Mouse (Mus musculus): Measurements from ENCODE around the gene Tlx3. TPM values are rescaled to one million over a fixed set of nuclear protein-coding genes. Genes with fewer than 3 reads are reported as not detected.

Gene Tlx3
- total RNA-seq (2014; rRNA removed) = 39.4 and 39.6 TPM in 2 replicates
- 11.3 and 14.5 TPM in 2 replicates for polyA plus RNA-seq (2015; fragmentation: Nextera tagmentation; extraction: Ambion mirVana)

DNA sequence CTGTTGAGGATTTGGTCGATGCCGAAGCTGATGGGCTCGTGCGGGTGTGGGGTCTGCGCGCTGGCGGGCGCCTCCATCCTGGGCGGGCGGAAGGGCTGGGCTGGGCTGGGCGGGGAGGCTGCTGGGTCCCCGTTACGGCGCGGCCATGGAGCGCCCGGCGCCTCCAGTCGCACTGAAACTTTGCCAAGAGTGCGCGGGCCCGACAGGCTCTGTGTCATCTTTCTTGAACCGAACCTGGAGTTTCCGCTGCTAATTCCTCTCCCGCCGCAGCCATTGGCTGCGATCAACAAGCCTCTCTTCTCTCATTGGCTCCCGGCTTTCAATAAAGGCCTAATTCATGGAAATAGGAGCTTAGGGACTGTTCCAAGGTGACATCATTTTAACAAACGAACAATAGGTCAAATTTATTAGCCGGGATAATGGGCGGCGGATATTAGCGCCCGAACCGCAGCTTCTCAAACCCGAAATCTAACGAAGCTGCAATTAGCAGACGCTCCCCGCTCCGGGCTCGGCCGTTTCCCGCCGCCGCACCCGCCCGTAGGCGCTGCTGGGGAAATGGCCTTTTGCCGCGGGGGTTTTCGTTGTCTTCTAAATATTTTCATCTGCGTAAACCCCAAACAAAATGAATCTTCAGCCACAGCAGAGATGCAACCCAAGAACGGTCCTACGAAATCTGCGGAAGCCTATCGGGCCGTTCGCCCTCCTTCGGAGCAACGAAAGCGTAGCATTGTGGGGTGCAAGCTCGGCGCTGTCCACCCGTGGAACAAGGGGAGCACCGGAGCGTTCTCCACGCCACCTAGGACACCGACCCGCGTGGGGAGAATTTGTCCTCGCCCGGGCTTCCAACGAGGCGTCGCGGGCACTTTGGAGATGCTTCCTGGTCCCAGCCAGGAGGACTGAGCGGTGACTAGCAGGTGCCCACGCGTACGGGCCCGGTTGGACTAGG is at the start of gene Tlx3:
Tlx3 (minus strand) TSS at position 207 of the 946 bp plus-strand sequence.
- H3K4me1 ChIP-seq (ENCODE audit: insufficient read depth, low read length) = no peaks in the 10 kb centered on the region
- no peaks in the 10 kb centered on the region for H3K36me3 ChIP-seq (ENCODE audit: insufficient read depth, low read length)
- DNase-seq (ENCODE audit: low spot score) = peak; percentile 83
- peak within 1 kb of the TSS; percentile 41 for H3K4me2 ChIP-seq (ENCODE audit: low read depth, low read length)
- H3K27me3 ChIP-seq (ENCODE audit: insufficient read depth, low read length) = peaks cover 62% of the 10 kb centered on the region
- TF ChIP-seq CTCF (IDR thresholded peaks at IDR 0.05; ENCODE audit: low read depth) = no peak
- H3K9ac ChIP-seq (replicated peaks; ENCODE audit: low read length) = peak within 1 kb of the TSS; percentile 51
- no peaks in the 10 kb centered on the region for H3K9me3 ChIP-seq (ENCODE audit: low read length)
- H3K27ac ChIP-seq = peak within 1 kb of the TSS; percentile 75
- peak; percentile 64 for ATAC-seq
- WGBS = 1% methylated on average over 81 of the region's 81 CpGs
- peak within 1 kb of the TSS; percentile 40 for H3K4me3 ChIP-seq (ENCODE audit: low read length)

DNA sequence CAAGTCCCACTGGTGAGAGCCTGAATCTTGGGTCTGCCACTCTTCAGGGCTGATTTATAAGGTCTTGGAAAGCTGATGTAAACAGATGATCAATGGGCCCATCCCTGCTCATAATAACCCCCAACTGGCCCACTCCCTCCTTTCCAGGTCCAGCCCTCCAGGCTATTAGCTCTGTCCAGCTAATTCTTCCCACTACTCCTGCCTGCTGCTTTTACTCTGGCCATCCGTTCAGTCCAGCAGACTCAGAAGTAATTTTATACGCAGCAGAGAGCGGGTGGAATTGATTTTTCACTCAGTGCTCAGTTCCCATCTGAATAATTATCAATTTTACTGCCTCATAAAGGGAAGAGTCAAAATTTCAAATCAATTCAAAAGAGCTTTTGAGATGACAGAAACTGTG is 36.9 kb upstream of the Tlx3 start:
- H3K4me3 ChIP-seq (ENCODE audit: low read length) = no peak overlapping the region
- no peaks in the 10 kb centered on the region for H3K9me3 ChIP-seq (ENCODE audit: low read length)
- no peaks in the 10 kb centered on the region for H3K4me1 ChIP-seq (ENCODE audit: insufficient read depth, low read length)
- WGBS = 63% methylated on average over 3 of the region's 3 CpGs
- DNase-seq (ENCODE audit: low spot score) = no peak
- no peaks in the 10 kb centered on the region for H3K27me3 ChIP-seq (ENCODE audit: insufficient read depth, low read length)
- H3K36me3 ChIP-seq (ENCODE audit: insufficient read depth, low read length) = no peaks in the 10 kb centered on the region
- no peak overlapping the region for H3K27ac ChIP-seq
- no peak for TF ChIP-seq CTCF (IDR thresholded peaks at IDR 0.05; ENCODE audit: low read depth)
- no peak overlapping the region for H3K4me2 ChIP-seq (ENCODE audit: low read depth, low read length)
- H3K9ac ChIP-seq (replicated peaks; ENCODE audit: low read length) = no peak overlapping the region
- no peak for ATAC-seq

DNA sequence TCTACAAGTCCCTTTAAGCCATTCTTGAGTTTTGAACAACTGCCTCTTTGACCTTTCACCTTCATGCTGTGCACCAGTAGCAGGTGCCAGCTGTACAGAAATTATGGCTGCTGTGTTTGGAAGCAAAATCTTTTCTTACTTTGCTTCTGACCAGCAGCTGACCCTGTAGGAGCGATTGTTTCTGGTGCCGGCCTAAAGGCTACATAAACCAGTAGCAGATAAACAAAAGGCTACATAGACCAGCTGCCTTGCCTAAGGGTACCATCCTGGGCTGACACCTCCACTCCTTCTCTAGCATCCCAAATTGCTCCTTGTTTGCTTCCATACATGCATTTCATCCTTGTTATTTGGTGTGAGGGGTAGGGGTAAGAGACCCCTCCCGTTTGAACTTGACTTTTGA is 30.7 kb upstream of the Tlx3 start:
- ATAC-seq (no peak), DNase-seq (ENCODE audit: low spot score) (no peak)
- H3K27ac ChIP-seq = no peak overlapping the region
- WGBS = 21% methylated on average over 3 of the region's 3 CpGs
- no peaks in the 10 kb centered on the region for H3K27me3 ChIP-seq (ENCODE audit: insufficient read depth, low read length)
- no peak overlapping the region for H3K4me3 ChIP-seq (ENCODE audit: low read length)
- no peaks in the 10 kb centered on the region for H3K36me3 ChIP-seq (ENCODE audit: insufficient read depth, low read length)
- H3K9ac ChIP-seq (replicated peaks; ENCODE audit: low read length) = no peak overlapping the region
- no peaks in the 10 kb centered on the region for H3K9me3 ChIP-seq (ENCODE audit: low read length)
- no peak for TF ChIP-seq CTCF (IDR thresholded peaks at IDR 0.05; ENCODE audit: low read depth)
- peaks cover 7% of the 10 kb centered on the region for H3K4me1 ChIP-seq (ENCODE audit: insufficient read depth, low read length)
- no peak overlapping the region for H3K4me2 ChIP-seq (ENCODE audit: low read depth, low read length)

DNA sequence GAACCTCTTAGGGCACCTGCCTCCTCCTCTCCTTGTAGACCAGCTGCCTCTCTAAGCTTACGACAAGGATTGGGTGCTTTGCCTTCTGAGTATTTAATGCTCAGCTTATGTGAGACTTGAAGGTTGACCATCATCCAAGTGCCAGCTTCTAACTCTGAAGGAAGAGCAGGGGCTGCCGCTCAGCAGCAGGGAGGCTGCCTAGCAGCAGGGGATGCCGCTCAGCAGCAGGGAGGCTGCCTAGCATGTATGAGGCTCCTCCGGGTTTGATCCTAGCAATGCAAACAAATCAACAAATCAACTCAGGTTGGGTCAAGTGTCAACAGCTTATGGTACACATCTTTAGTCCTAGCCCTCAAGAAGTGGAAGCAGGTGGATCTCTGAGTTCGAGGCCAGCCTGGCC is 28.7 kb upstream of the Tlx3 start:
- 72% methylated on average over 5 of the region's 5 CpGs for WGBS
- H3K4me1 ChIP-seq (ENCODE audit: insufficient read depth, low read length) = peaks cover 7% of the 10 kb centered on the region
- H3K27ac ChIP-seq = no peak overlapping the region
- H3K9me3 ChIP-seq (ENCODE audit: low read length) = no peaks in the 10 kb centered on the region
- ATAC-seq (no peak), DNase-seq (ENCODE audit: low spot score) (no peak)
- no peak overlapping the region for H3K4me3 ChIP-seq (ENCODE audit: low read length)
- no peaks in the 10 kb centered on the region for H3K36me3 ChIP-seq (ENCODE audit: insufficient read depth, low read length)
- H3K9ac ChIP-seq (replicated peaks; ENCODE audit: low read length) = no peak overlapping the region
- H3K27me3 ChIP-seq (ENCODE audit: insufficient read depth, low read length) = no peaks in the 10 kb centered on the region
- H3K4me2 ChIP-seq (ENCODE audit: low read depth, low read length) = no peak overlapping the region
- TF ChIP-seq CTCF (IDR thresholded peaks at IDR 0.05; ENCODE audit: low read depth) = no peak

DNA sequence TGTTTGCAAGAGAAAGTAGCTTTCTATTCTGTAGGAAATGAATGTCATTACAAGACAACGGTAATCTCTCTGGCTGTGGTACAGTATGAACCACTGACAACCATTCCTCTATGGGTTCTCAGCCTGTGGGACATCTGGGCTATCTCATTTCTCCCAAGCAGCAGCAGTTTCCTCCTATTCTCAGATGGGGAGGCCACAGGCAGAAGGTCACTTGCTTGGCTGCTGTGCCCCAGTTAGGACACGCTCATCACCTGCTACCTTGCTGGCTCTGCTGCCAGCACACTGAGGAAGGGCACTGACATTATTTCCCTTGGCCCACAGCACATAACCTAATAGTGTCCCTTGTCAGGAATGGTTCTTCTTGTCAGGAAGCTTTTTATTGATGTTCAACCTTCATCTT is 24.8 kb upstream of the Tlx3 start:
- Histone ChIP-seq H3K4me3 (ENCODE audit: low read length) (no peak overlapping the region), H3K36me3 (ENCODE audit: insufficient read depth, low read length) (no peaks in the 10 kb centered on the region), H3K9ac (replicated peaks; ENCODE audit: low read length) (no peak overlapping the region), H3K9me3 (ENCODE audit: low read length) (no peaks in the 10 kb centered on the region), H3K27ac (no peak overlapping the region), H3K4me2 (ENCODE audit: low read depth, low read length) (no peak overlapping the region), H3K27me3 (ENCODE audit: insufficient read depth, low read length) (no peaks in the 10 kb centered on the region), H3K4me1 (ENCODE audit: insufficient read depth, low read length) (no peaks in the 10 kb centered on the region)
- TF ChIP-seq CTCF (IDR thresholded peaks at IDR 0.05; ENCODE audit: low read depth) = no peak
- DNase-seq (ENCODE audit: low spot score) = no peak
- no peak for ATAC-seq
- 98% methylated on average over 2 of the region's 2 CpGs for WGBS

DNA sequence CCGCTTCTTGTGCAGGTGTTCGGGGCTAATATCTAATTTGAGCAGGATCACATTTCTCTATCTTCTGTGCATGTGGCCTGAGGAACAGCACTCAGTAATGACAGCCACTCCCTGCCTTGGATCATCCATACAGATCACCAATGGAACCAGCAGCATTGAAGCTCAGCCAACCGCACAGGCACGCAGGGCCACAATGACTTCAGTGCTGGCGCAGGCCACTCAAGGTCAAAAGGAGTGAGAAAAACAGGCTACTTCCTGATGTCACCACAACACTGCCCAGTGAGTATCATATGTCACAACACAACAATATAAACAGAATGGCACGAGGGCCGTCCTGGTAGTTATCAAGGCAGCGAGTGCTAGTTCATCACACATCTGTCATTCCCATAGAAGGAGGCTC is 23.1 kb upstream of the Tlx3 start:
- Histone ChIP-seq H3K36me3 (ENCODE audit: insufficient read depth, low read length) (no peaks in the 10 kb centered on the region), H3K4me2 (ENCODE audit: low read depth, low read length) (no peak overlapping the region), H3K9me3 (ENCODE audit: low read length) (no peaks in the 10 kb centered on the region), H3K4me1 (ENCODE audit: insufficient read depth, low read length) (no peaks in the 10 kb centered on the region), H3K4me3 (ENCODE audit: low read length) (no peak overlapping the region), H3K9ac (replicated peaks; ENCODE audit: low read length) (no peak overlapping the region), H3K27me3 (ENCODE audit: insufficient read depth, low read length) (no peaks in the 10 kb centered on the region), H3K27ac (no peak overlapping the region)
- ATAC-seq (no peak), DNase-seq (ENCODE audit: low spot score) (no peak)
- TF ChIP-seq CTCF (IDR thresholded peaks at IDR 0.05; ENCODE audit: low read depth) = no peak
- 77% methylated on average over 8 of the region's 8 CpGs for WGBS
